Mouse (Mus musculus) embryonic fibroblast, embryonic 13.5 days (primary cell): ENCODE results near the gene Poc1a. TPM values are rescaled to one million over a fixed set of nuclear protein-coding genes. Genes with fewer than 3 reads are reported as not detected.

Source experiments
- H3K27ac ChIP-seq: 2 replicates; pipeline ENCODE4 v1.5.1; 2012; ENCODE audit warnings: low read length, control low read depth, inconsistent platforms; ENCODE audit not compliant: insufficient read depth
- H3K4me1 ChIP-seq: 2 replicates; pipeline ENCODE4 v1.6.1; 2011; ENCODE audit warnings: low read length; ENCODE audit not compliant: control insufficient read depth, insufficient read depth
- H3K4me3 ChIP-seq: 2 replicates; pipeline ENCODE4 v1.5.1; 2011; ENCODE audit warnings: mild to moderate bottlenecking, control low read depth, low read length; ENCODE audit not compliant: insufficient read depth
- CTCF ChIP-seq: IDR thresholded peaks from 2 replicates; pipeline ENCODE4 v1.5.1; 2011; ENCODE audit warnings: mild to moderate bottlenecking, control low read depth, low read length, moderate library complexity, borderline replicate concordance; ENCODE audit not compliant: insufficient read depth
- POLR2A ChIP-seq: IDR thresholded peaks from 2 replicates; pipeline ENCODE4 v1.6.1; 2011; ENCODE audit warnings: low read depth, mild to moderate bottlenecking, control low read depth, low read length, moderate library complexity
- polyA plus RNA-seq: library from polyadenylated mRNA; stranded (reverse); fragments of >200 nt; gene quantifications from 2 replicates; pipeline ENCODE4 v1.2.4, GENCODE M21; 2011; ENCODE audit warnings: low read depth; ENCODE audit not compliant: missing spikeins, insufficient read length

The Poc1a gene
- polyA plus RNA-seq, 1 experiment: 12.0 TPM

GRCm38 (mm10) chr9:106328068-106328610 lies 47.3 kb downstream of the Poc1a start:
- TF ChIP-seq POLR2A (no peak), CTCF (no peak)
- Histone ChIP-seq H3K4me3 (no peak overlapping the region), H3K27ac (no peak overlapping the region), H3K4me1 (no peaks in the 10 kb centered on the region)

GRCm38 (mm10) chr9:106328772-106329511 lies 48.1 kb downstream of the Poc1a start:
- Histone ChIP-seq H3K4me1 (no peaks in the 10 kb centered on the region), H3K4me3 (no peak overlapping the region), H3K27ac (no peak overlapping the region)
- no peak for TF ChIP-seq POLR2A
- TF ChIP-seq CTCF: no peak

GRCm38 (mm10) chr9:106332746-106333145 lies 51.9 kb downstream of the Poc1a start:
- H3K4me3 ChIP-seq: no peak overlapping the region
- H3K27ac ChIP-seq: no peak overlapping the region
- TF ChIP-seq CTCF (no peak), POLR2A (no peak)
- no peaks in the 10 kb centered on the region for H3K4me1 ChIP-seq

- no peak for TF ChIP-seq POLR2A
- TF ChIP-seq CTCF: no peak
- no peak overlapping the region for H3K4me3 ChIP-seq
- peak overlapping the region; percentile 55 for H3K27ac ChIP-seq
- H3K4me1 ChIP-seq: peaks cover 11% of the 10 kb centered on the region
These were observed 56.8 kb downstream of the Poc1a start for GRCm38 (mm10) chr9:106337620-106338019.

- 0 out of 2 replicates have a peak, but pooled peaks have one; percentile 6 for TF ChIP-seq POLR2A
- no peak for TF ChIP-seq CTCF
- H3K4me1 ChIP-seq: peaks cover 11% of the 10 kb centered on the region
- no peak overlapping the region for H3K4me3 ChIP-seq
- H3K27ac ChIP-seq: peak overlapping the region; percentile 55
These were observed 57.8 kb downstream of the Poc1a start for GRCm38 (mm10) chr9:106338462-106339172.

GRCm38 (mm10) chr9:106339173-106339558 lies 58.3 kb downstream of the Poc1a start:
- H3K4me3 ChIP-seq: no peak overlapping the region
- H3K4me1 ChIP-seq: peaks cover 11% of the 10 kb centered on the region
- H3K27ac ChIP-seq: peak overlapping the region; percentile 55; the same call in 1 of the 2 replicates
- TF ChIP-seq CTCF: no peak

GRCm38 (mm10) chr9:106339730-106340129 lies 58.9 kb downstream of the Poc1a start:
- peaks cover 13% of the 10 kb centered on the region for H3K4me1 ChIP-seq
- H3K27ac ChIP-seq: no peak overlapping the region
- no peak overlapping the region for H3K4me3 ChIP-seq
- TF ChIP-seq POLR2A: no peak
- no peak for TF ChIP-seq CTCF

- TF ChIP-seq CTCF: no peak
- TF ChIP-seq POLR2A: no peak
- no peak overlapping the region for H3K4me3 ChIP-seq
- no peak overlapping the region; the same call in 1 of the 2 replicates for H3K27ac ChIP-seq
- H3K4me1 ChIP-seq: peaks cover 19% of the 10 kb centered on the region
These were observed 59.8 kb downstream of the Poc1a start for GRCm38 (mm10) chr9:106340501-106341312.

- no peak for TF ChIP-seq CTCF
- TF ChIP-seq POLR2A: no peak
- Histone ChIP-seq H3K27ac (no peak overlapping the region; the same call in 1 of the 2 replicates), H3K4me3 (no peak overlapping the region), H3K4me1 (peaks cover 19% of the 10 kb centered on the region)
These were observed 60.4 kb downstream of the Poc1a start for GRCm38 (mm10) chr9:106341313-106341686.
